In genomic region chr14:118874126-118874525, GRCm38 (mm10) we compare ENCODE assay signal across 23 mouse cellular contexts. TPM values are rescaled to one million over a fixed set of nuclear protein-coding genes. Genes with fewer than 3 reads are reported as not detected.
A peak's percentile ranks its signal among the peaks of the same experiment; 100 is the strongest.
DNase-seq lines count a peak whose midpoint lies in the region.
"Had no signal": no experiment of that assay in that cellular context is flagged by ENCODE, and none has a peak within 500 bp of the region (broad histone marks: within the 10 kb centered on the region; RNA-seq: fewer than 3 reads in every experiment).

No protein-coding gene starts in this region.

- DNase-seq in adrenal gland, postnatal 10 days, result peak; percentile 60
- DNase-seq in adrenal gland, postnatal 4 days (ENCODE audit: low spot score in 2 of 2), result no peak
- DNase-seq in lung, postnatal 10 days, result peak; percentile 50
- no peak for DNase-seq in lung, postnatal 4 days
- peak; percentile 50 for DNase-seq in adipocyte (ENCODE audit: low spot score)
- DNase-seq in adrenal gland, postnatal 14 days, result peak; percentile 64
- DNase-seq in limb, embryonic 10.5 days (ENCODE audit: low spot score), result no peak
- DNase-seq: cerebellum, adult 11 months; cerebellum, adult 2 months; cerebellum, adult 9-11 months; cerebellum, postnatal 25 days; forebrain, postnatal 0 days; gastrocnemius, adult 2 months; gastrocnemius, postnatal 14 days; heart, adult 18-20 months; heart, postnatal 14 days; heart, postnatal 4 days had no signal

- H3K27me3 ChIP-seq in limb, embryonic 10.5 days (ENCODE audit: low read depth, poor library complexity, severe bottlenecking), result no peaks in the 10 kb centered on the region
- H3K27me3 ChIP-seq: embryonic facial prominence, embryonic 12.5 days; embryonic facial prominence, embryonic 15.5 days; heart, embryonic 13.5 days had no signal

- no peaks in the 10 kb centered on the region for H3K9me3 ChIP-seq in limb, embryonic 10.5 days (replicated peaks)
- H3K9me3 ChIP-seq: embryonic facial prominence, embryonic 12.5 days; embryonic facial prominence, embryonic 15.5 days; heart, embryonic 10.5 days; heart, embryonic 13.5 days had no signal

- H3K4me3 ChIP-seq in limb, embryonic 10.5 days, result no peak overlapping the region
- H3K4me3 ChIP-seq: embryonic facial prominence, embryonic 12.5 days; embryonic facial prominence, embryonic 15.5 days; gastrocnemius, adult 2 months; heart, embryonic 10.5 days; heart, embryonic 13.5 days had no signal

- 97% methylated on average over 4 of the region's 4 CpGs for WGBS in limb, embryonic 10.5 days

- peaks cover 45% of the 10 kb centered on the region for H3K4me1 ChIP-seq in limb, embryonic 10.5 days
- H3K4me1 ChIP-seq: embryonic facial prominence, embryonic 12.5 days; heart, embryonic 10.5 days; heart, embryonic 13.5 days had no signal

- peaks cover 25% of the 10 kb centered on the region for H3K36me3 ChIP-seq in limb, embryonic 10.5 days

- no peak overlapping the region for H3K27ac ChIP-seq in limb, embryonic 10.5 days
- H3K27ac ChIP-seq: embryonic facial prominence, embryonic 12.5 days; embryonic facial prominence, embryonic 15.5 days; gastrocnemius, adult 2 months; heart, embryonic 10.5 days; heart, embryonic 13.5 days; hindbrain, embryonic 14.5 days; hindbrain, postnatal 0 days had no signal

RNA-seq across cellular contexts. Expression of gene Dzip1, which starts 51.1 kb away (rescaled TPM):
- 10 to 100 TPM; 12.3 to 15.7 TPM for total RNA-seq in adrenal gland, postnatal 10 days (2021)
- 10 to 100 TPM; 31.1 to 32.0 TPM for total RNA-seq in adrenal gland, postnatal 4 days (2021)
- 13.3 and 13.4 TPM in 2 replicates for total RNA-seq in adrenal gland, postnatal 14 days (2021)
- 13.9 and 20.7 TPM in 2 replicates for polyA plus RNA-seq in limb, embryonic 10.5 days (2016; fragmentation: Nextera tagmentation; extraction: Ambion mirVana)

Comparison
In these comparisons a context has a peak if more than half of its experiments do, and no peak if none do; other contexts are left out.
1. DNase-seq: peak in adrenal gland, postnatal 10 days (single experiment), lung, postnatal 10 days (single experiment), adipocyte (single experiment) and adrenal gland, postnatal 14 days (single experiment); none in adrenal gland, postnatal 4 days (0 of 2), lung, postnatal 4 days (0 of 2) and limb, embryonic 10.5 days (single experiment).